Mouse (Mus musculus): ENCODE results near the gene Rasl10a. TPM values are rescaled to one million over a fixed set of nuclear protein-coding genes. Genes with fewer than 3 reads are reported as not detected.

Gene Rasl10a
- polyA plus RNA-seq, 1 experiment from 2014 or later = 0.33 TPM

- peak; percentile 31 for DNase-seq
- no peaks in the 10 kb centered on the region for H3K4me1 ChIP-seq (ENCODE audit: control insufficient read depth, insufficient read depth, low read length)
- no peaks in the 10 kb centered on the region for H3K9me3 ChIP-seq (ENCODE audit: control insufficient read depth, low read length)
- no peak overlapping the region for H3K9ac ChIP-seq (replicated peaks; ENCODE audit: low read length)
- H3K27ac ChIP-seq (replicated peaks; ENCODE audit: low read depth, low read length) = no peak overlapping the region
- 70% methylated on average over 6 of the region's 6 CpGs for WGBS
- H3K4me2 ChIP-seq (ENCODE audit: low read length) = no peak overlapping the region
- H3K27me3 ChIP-seq (ENCODE audit: control insufficient read depth, insufficient read depth, low read length) = no peaks in the 10 kb centered on the region
- ATAC-seq (ENCODE audit: low FRiP score, low TSS enrichment) = no peak
- H3K36me3 ChIP-seq (ENCODE audit: control insufficient read depth, insufficient read depth, low read length) = peaks cover 87% of the 10 kb centered on the region
- no peak overlapping the region for H3K4me3 ChIP-seq (replicated peaks; ENCODE audit: low read depth, low read length)
These were observed 40.4 kb upstream of the Rasl10a start for GRCm38 (mm10) chr11:5017506-5017905.

- Histone ChIP-seq H3K4me3 (replicated peaks; ENCODE audit: low read depth, low read length) (no peak overlapping the region), H3K4me2 (ENCODE audit: low read length) (no peak overlapping the region), H3K4me1 (ENCODE audit: control insufficient read depth, insufficient read depth, low read length) (no peaks in the 10 kb centered on the region), H3K9ac (replicated peaks; ENCODE audit: low read length) (no peak overlapping the region), H3K9me3 (ENCODE audit: control insufficient read depth, low read length) (no peaks in the 10 kb centered on the region), H3K27ac (replicated peaks; ENCODE audit: low read depth, low read length) (no peak overlapping the region), H3K36me3 (ENCODE audit: control insufficient read depth, insufficient read depth, low read length) (peaks cover 88% of the 10 kb centered on the region), H3K27me3 (ENCODE audit: control insufficient read depth, insufficient read depth, low read length) (no peaks in the 10 kb centered on the region)
- no peak for DNase-seq
- WGBS = 100% methylated on average over 1 of the region's 1 CpGs
- no peak for ATAC-seq (ENCODE audit: low FRiP score, low TSS enrichment)
These were observed 32.8 kb upstream of the Rasl10a start for GRCm38 (mm10) chr11:5025108-5025507.

DNA sequence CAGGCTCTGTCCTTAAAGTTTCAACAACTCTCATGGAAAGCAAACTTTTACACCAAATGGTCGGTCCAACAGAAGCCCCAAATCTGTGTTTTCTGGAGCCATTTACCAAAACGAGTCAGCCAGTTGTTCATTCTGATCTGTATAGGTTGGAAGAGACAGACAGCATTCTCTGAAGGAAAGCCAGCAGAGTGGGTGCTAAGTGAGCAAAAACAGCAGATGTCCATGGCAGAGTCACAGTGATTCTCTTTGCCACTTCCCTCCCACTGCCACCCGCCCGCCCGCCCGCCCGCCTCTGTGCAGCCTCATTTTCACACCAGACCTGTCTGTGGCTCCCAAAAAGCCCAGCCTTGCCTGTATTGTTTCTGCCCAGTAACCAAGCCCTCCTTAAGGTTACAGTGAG, 29.7 kb upstream of the Rasl10a start:
- H3K9me3 ChIP-seq (ENCODE audit: control insufficient read depth, low read length) = no peaks in the 10 kb centered on the region
- no peaks in the 10 kb centered on the region for H3K27me3 ChIP-seq (ENCODE audit: control insufficient read depth, insufficient read depth, low read length)
- peaks cover 99% of the 10 kb centered on the region for H3K36me3 ChIP-seq (ENCODE audit: control insufficient read depth, insufficient read depth, low read length)
- DNase-seq = no peak
- H3K4me2 ChIP-seq (ENCODE audit: low read length) = no peak overlapping the region
- H3K4me1 ChIP-seq (ENCODE audit: control insufficient read depth, insufficient read depth, low read length) = no peaks in the 10 kb centered on the region
- no peak overlapping the region for H3K9ac ChIP-seq (replicated peaks; ENCODE audit: low read length)
- ATAC-seq (ENCODE audit: low FRiP score, low TSS enrichment) = no peak
- 98% methylated on average over 7 of the region's 7 CpGs for WGBS
- H3K27ac ChIP-seq (replicated peaks; ENCODE audit: low read depth, low read length) = no peak overlapping the region
- no peak overlapping the region for H3K4me3 ChIP-seq (replicated peaks; ENCODE audit: low read depth, low read length)

DNA sequence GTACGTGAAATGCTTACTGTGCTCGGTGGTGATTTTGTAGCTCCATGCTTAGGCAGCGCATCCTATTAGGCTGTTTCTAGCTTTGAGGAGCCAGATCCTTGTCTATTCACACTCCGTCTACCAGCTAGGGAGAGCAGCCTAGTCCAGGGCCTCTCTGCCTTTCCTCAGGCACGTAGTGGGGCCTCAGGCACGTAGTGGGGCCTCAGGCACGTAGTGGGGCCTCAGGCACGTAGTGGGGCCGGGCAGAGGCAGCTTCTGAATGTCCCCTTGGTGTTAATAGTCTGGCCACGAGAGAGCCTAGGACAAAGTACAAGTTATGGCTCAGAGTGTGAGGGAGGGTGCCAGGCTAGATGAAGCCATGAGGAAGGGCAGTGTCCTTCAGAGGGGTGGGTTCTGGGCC, 25.2 kb upstream of the Rasl10a start:
- no peak overlapping the region for H3K27ac ChIP-seq (replicated peaks; ENCODE audit: low read depth, low read length)
- H3K27me3 ChIP-seq (ENCODE audit: control insufficient read depth, insufficient read depth, low read length) = no peaks in the 10 kb centered on the region
- 94% methylated on average over 10 of the region's 10 CpGs for WGBS
- H3K36me3 ChIP-seq (ENCODE audit: control insufficient read depth, insufficient read depth, low read length) = peaks cover 99% of the 10 kb centered on the region
- no peak overlapping the region for H3K9ac ChIP-seq (replicated peaks; ENCODE audit: low read length)
- no peak overlapping the region for H3K4me3 ChIP-seq (replicated peaks; ENCODE audit: low read depth, low read length)
- H3K9me3 ChIP-seq (ENCODE audit: control insufficient read depth, low read length) = no peaks in the 10 kb centered on the region
- no peak for ATAC-seq (ENCODE audit: low FRiP score, low TSS enrichment)
- no peak for DNase-seq
- H3K4me2 ChIP-seq (ENCODE audit: low read length) = no peak overlapping the region
- no peaks in the 10 kb centered on the region for H3K4me1 ChIP-seq (ENCODE audit: control insufficient read depth, insufficient read depth, low read length)

GRCm38 (mm10) chr11:5033136-5033535, 24.8 kb upstream of the Rasl10a start:
- peaks cover 99% of the 10 kb centered on the region for H3K36me3 ChIP-seq (ENCODE audit: control insufficient read depth, insufficient read depth, low read length)
- no peak for DNase-seq

DNA sequence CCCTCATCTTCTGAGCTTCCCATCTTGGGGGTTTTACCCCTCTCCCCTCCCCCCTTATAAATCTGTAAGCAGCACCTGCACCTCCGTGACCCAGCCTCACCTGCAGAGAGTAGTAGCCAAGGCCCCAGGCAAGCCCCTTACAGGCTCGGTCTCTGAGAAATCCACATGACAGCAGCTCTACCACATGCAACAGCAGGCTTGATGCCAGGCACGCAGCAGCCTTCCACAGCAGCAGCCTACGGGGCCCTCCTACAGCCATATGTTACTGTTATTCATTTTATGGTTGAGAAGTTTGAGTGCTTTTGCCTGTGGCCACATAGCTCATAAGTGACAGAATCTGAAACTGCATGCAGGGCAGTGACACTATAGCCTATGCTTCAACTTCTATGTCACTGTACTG, 22.5 kb upstream of the Rasl10a start:
- Histone ChIP-seq H3K9ac (replicated peaks; ENCODE audit: low read length) (no peak overlapping the region), H3K4me3 (replicated peaks; ENCODE audit: low read depth, low read length) (no peak overlapping the region), H3K27me3 (ENCODE audit: control insufficient read depth, insufficient read depth, low read length) (no peaks in the 10 kb centered on the region), H3K4me1 (ENCODE audit: control insufficient read depth, insufficient read depth, low read length) (no peaks in the 10 kb centered on the region), H3K36me3 (ENCODE audit: control insufficient read depth, insufficient read depth, low read length) (peaks cover 100% of the 10 kb centered on the region), H3K9me3 (ENCODE audit: control insufficient read depth, low read length) (no peaks in the 10 kb centered on the region), H3K27ac (replicated peaks; ENCODE audit: low read depth, low read length) (no peak overlapping the region), H3K4me2 (ENCODE audit: low read length) (no peak overlapping the region)
- DNase-seq (no peak), ATAC-seq (ENCODE audit: low FRiP score, low TSS enrichment) (no peak)
- WGBS = 92% methylated on average over 4 of the region's 4 CpGs

More at GRCm38 (mm10) chr11:5033136-5033535, 24.8 kb upstream of the Rasl10a start:
- Histone ChIP-seq H3K4me1 (ENCODE audit: control insufficient read depth, insufficient read depth, low read length) (no peaks in the 10 kb centered on the region), H3K27ac (replicated peaks; ENCODE audit: low read depth, low read length) (no peak overlapping the region), H3K4me3 (replicated peaks; ENCODE audit: low read depth, low read length) (no peak overlapping the region), H3K9me3 (ENCODE audit: control insufficient read depth, low read length) (no peaks in the 10 kb centered on the region), H3K4me2 (ENCODE audit: low read length) (no peak overlapping the region), H3K9ac (replicated peaks; ENCODE audit: low read length) (no peak overlapping the region), H3K27me3 (ENCODE audit: control insufficient read depth, insufficient read depth, low read length) (no peaks in the 10 kb centered on the region)
- 92% methylated on average over 3 of the region's 3 CpGs for WGBS
- ATAC-seq (ENCODE audit: low FRiP score, low TSS enrichment) = no peak

DNA sequence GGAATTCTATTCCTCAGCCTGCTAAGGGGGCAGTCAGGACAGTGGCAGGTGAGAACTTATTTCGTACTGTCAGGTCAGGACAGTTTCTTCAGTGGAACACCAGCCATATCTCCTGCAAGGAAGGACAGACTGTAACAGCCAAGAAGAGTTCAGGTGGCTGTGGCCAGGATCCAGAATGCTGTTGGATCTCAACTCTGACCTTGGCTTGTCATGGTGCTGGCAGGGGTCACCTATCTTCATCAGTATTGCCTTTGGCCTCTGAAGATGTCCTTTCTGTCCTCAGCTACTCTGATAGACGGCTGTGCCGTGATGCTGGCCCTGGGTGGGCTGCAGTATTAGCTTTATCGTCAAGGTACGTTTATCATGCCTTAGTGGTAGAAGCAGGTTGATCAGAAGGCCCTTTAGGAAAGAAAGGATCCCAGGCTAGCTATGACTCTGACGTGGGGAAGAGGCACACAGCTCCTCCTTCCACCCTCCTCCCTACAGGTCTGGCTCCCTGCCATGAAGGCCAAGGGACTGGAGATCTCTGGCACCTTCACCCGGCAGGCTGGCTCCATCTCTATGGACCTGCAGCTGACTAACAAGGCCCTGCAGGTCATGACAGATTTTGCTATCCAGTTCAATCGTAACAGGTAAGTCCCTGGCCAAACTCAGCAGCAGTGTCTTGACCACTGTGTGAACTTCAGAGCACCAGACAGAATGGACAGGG, 20.6 kb upstream of the Rasl10a start:
- 86% methylated on average over 8 of the region's 8 CpGs for WGBS
- H3K4me2 ChIP-seq (ENCODE audit: low read length) = no peak overlapping the region
- no peak overlapping the region for H3K4me3 ChIP-seq (replicated peaks; ENCODE audit: low read depth, low read length)
- no peak overlapping the region for H3K27ac ChIP-seq (replicated peaks; ENCODE audit: low read depth, low read length)
- peaks cover 100% of the 10 kb centered on the region for H3K36me3 ChIP-seq (ENCODE audit: control insufficient read depth, insufficient read depth, low read length)
- no peak for DNase-seq
- H3K27me3 ChIP-seq (ENCODE audit: control insufficient read depth, insufficient read depth, low read length) = no peaks in the 10 kb centered on the region
- H3K9me3 ChIP-seq (ENCODE audit: control insufficient read depth, low read length) = no peaks in the 10 kb centered on the region
- no peak for ATAC-seq (ENCODE audit: low FRiP score, low TSS enrichment)
- H3K9ac ChIP-seq (replicated peaks; ENCODE audit: low read length) = no peak overlapping the region
- no peaks in the 10 kb centered on the region for H3K4me1 ChIP-seq (ENCODE audit: control insufficient read depth, insufficient read depth, low read length)

GRCm38 (mm10) chr11:5040585-5040984, 17.3 kb upstream of the Rasl10a start:
- Histone ChIP-seq H3K4me2 (ENCODE audit: low read length) (no peak overlapping the region), H3K27me3 (ENCODE audit: control insufficient read depth, insufficient read depth, low read length) (no peaks in the 10 kb centered on the region), H3K4me3 (replicated peaks; ENCODE audit: low read depth, low read length) (no peak overlapping the region), H3K27ac (replicated peaks; ENCODE audit: low read depth, low read length) (no peak overlapping the region), H3K4me1 (ENCODE audit: control insufficient read depth, insufficient read depth, low read length) (no peaks in the 10 kb centered on the region), H3K9ac (replicated peaks; ENCODE audit: low read length) (no peak overlapping the region), H3K9me3 (ENCODE audit: control insufficient read depth, low read length) (no peaks in the 10 kb centered on the region), H3K36me3 (ENCODE audit: control insufficient read depth, insufficient read depth, low read length) (peaks cover 69% of the 10 kb centered on the region)
- ATAC-seq (ENCODE audit: low FRiP score, low TSS enrichment) = no peak
- DNase-seq = no peak
- WGBS = 95% methylated on average over 5 of the region's 5 CpGs

GRCm38 (mm10) chr11:5041144-5041780, 16.7 kb upstream of the Rasl10a start:
- Histone ChIP-seq H3K27ac (replicated peaks; ENCODE audit: low read depth, low read length) (no peak overlapping the region), H3K4me3 (replicated peaks; ENCODE audit: low read depth, low read length) (no peak overlapping the region), H3K27me3 (ENCODE audit: control insufficient read depth, insufficient read depth, low read length) (no peaks in the 10 kb centered on the region), H3K9ac (replicated peaks; ENCODE audit: low read length) (no peak overlapping the region), H3K36me3 (ENCODE audit: control insufficient read depth, insufficient read depth, low read length) (peaks cover 62% of the 10 kb centered on the region), H3K9me3 (ENCODE audit: control insufficient read depth, low read length) (no peaks in the 10 kb centered on the region), H3K4me2 (ENCODE audit: low read length) (no peak overlapping the region), H3K4me1 (ENCODE audit: control insufficient read depth, insufficient read depth, low read length) (no peaks in the 10 kb centered on the region)
- no peak for DNase-seq
- 88% methylated on average over 18 of the region's 18 CpGs for WGBS
- no peak for ATAC-seq (ENCODE audit: low FRiP score, low TSS enrichment)
